Mouse (Mus musculus) large intestine, adult 2 months (tissue): ENCODE data around the gene Smurf2. TPM values are rescaled to one million over a fixed set of nuclear protein-coding genes. Genes with fewer than 3 reads are reported as not detected.

Experiments
- DNase-seq: peaks from one replicate; pipeline ENCODE4 v3.0.0-alpha.2; 2012; ENCODE audit warnings: low read depth, low spot score
- WGBS: fragments of 180-500 bp; shearing (Covaris S2); methylation state at CpG from one replicate; pipeline ENCODE4 v1.1.7; 2018; 5-methylcytosine and 5-hydroxymethylcytosine counted together
- polyA plus RNA-seq: library from polyadenylated mRNA; depleted of rRNA; stranded (reverse); fragments of >200 nt; gene quantifications from 2 replicates; pipeline ENCODE4 v1.2.3, GENCODE M21; 2012; rRNA removed

The Smurf2 gene
- polyA plus RNA-seq: 8.7 and 9.5 TPM in 2 replicates

GRCm38 (mm10) chr11:106920551-106921379 lies at the start of gene Smurf2:
Gene Smurf2 (minus strand): TSS chr11:106920715.
- no peak for DNase-seq
- WGBS: 2% methylated on average over 65 of the region's 72 CpGs

GRCm38 (mm10) chr11:106969798-106970197 lies 49.3 kb upstream of the Smurf2 start:
- 82% methylated on average over 8 of the region's 8 CpGs for WGBS

GRCm38 (mm10) chr11:106967630-106968029 lies 47.1 kb upstream of the Smurf2 start:
- no peak for DNase-seq
- 56% methylated on average over 10 of the region's 10 CpGs for WGBS

More at GRCm38 (mm10) chr11:106969798-106970197, 49.3 kb upstream of the Smurf2 start:
- no peak for DNase-seq

GRCm38 (mm10) chr11:106965881-106966280 lies 45.4 kb upstream of the Smurf2 start:
- no peak for DNase-seq
- 87% methylated on average over 4 of the region's 4 CpGs for WGBS

- 83% methylated on average over 9 of the region's 9 CpGs for WGBS
- DNase-seq: no peak
Observed at GRCm38 (mm10) chr11:106962310-106962709, 41.8 kb upstream of the Smurf2 start.

GRCm38 (mm10) chr11:106961471-106962081 lies 41.1 kb upstream of the Smurf2 start:
- WGBS: 73% methylated on average over 13 of the region's 13 CpGs
- no peak for DNase-seq

- DNase-seq: no peak
- 97% methylated on average over 5 of the region's 5 CpGs for WGBS
Observed at GRCm38 (mm10) chr11:106959121-106959520, 38.6 kb upstream of the Smurf2 start.

- WGBS: 42% methylated on average over 6 of the region's 6 CpGs
- no peak for DNase-seq
Observed at GRCm38 (mm10) chr11:106958407-106959071, 38.0 kb upstream of the Smurf2 start.

- DNase-seq: no peak
- 31% methylated on average over 12 of the region's 12 CpGs for WGBS
Observed at GRCm38 (mm10) chr11:106957271-106957980, 36.9 kb upstream of the Smurf2 start.

- DNase-seq: no peak
- WGBS: 68% methylated on average over 8 of the region's 8 CpGs
Observed at GRCm38 (mm10) chr11:106954566-106954965, 34.1 kb upstream of the Smurf2 start.

GRCm38 (mm10) chr11:106954116-106954515 lies 33.6 kb upstream of the Smurf2 start:
- DNase-seq: no peak
- 71% methylated on average over 9 of the region's 9 CpGs for WGBS

GRCm38 (mm10) chr11:106937306-106937705 lies 16.8 kb upstream of the Smurf2 start:
- no peak for DNase-seq
- 84% methylated on average over 5 of the region's 5 CpGs for WGBS

GRCm38 (mm10) chr11:106930366-106930765 lies 9.9 kb upstream of the Smurf2 start:
- no peak for DNase-seq
- 71% methylated on average over 9 of the region's 9 CpGs for WGBS

- WGBS: 59% methylated on average over 2 of the region's 2 CpGs
- no peak for DNase-seq
Observed at GRCm38 (mm10) chr11:106928935-106929334, 8.4 kb upstream of the Smurf2 start.

GRCm38 (mm10) chr11:106927950-106928349 lies 7.4 kb upstream of the Smurf2 start:
- DNase-seq: no peak
- WGBS: 87% methylated on average over 5 of the region's 5 CpGs

- DNase-seq: no peak
- WGBS: 80% methylated on average over 5 of the region's 5 CpGs
Observed at GRCm38 (mm10) chr11:106927226-106927625, 6.7 kb upstream of the Smurf2 start.

GRCm38 (mm10) chr11:106926732-106927131 lies 6.2 kb upstream of the Smurf2 start:
- whole genome bisulfite sequencing: 82% methylated on average over 4 of the region's 4 CpGs

GRCm38 (mm10) chr11:106919612-106920550 lies 634 bp downstream of the Smurf2 start:
- peak; percentile 46 for DNase-seq
- under 1% methylated on average over 78 of the region's 87 CpGs for WGBS

More at GRCm38 (mm10) chr11:106926732-106927131, 6.2 kb upstream of the Smurf2 start:
- DNase-seq: no peak

GRCm38 (mm10) chr11:106918901-106919300 lies 1.6 kb downstream of the Smurf2 start:
- no peak for DNase-seq

More at GRCm38 (mm10) chr11:106918901-106919300, 1.6 kb downstream of the Smurf2 start:
- 4% methylated on average over 8 of the region's 8 CpGs for WGBS
